Mouse (Mus musculus) liver, embryonic 14.5 days (tissue): ENCODE results near the gene Hoxa3. TPM values are rescaled to one million over a fixed set of nuclear protein-coding genes. Genes with fewer than 3 reads are reported as not detected.

Experiments
- ATAC-seq: fragments of 200-750 bp; cut with Nextera tagmentation; 2 replicates; pipeline ENCODE4 v1.8.0; 2017; ENCODE audit warnings: moderate number of reproducible peaks, mild to moderate bottlenecking, moderate library complexity; ENCODE audit not compliant: insufficient read depth
- DNase-seq, 3 experiments: peaks; one replicate each; pipeline ENCODE4 v3.0.0-alpha.2; 2012 to 2013; ENCODE audit warnings: low read depth in 3 of 3, low spot score in 3 of 3
- H3K27ac ChIP-seq: fragments of 300-500 bp; sonication (generic); 2 replicates; pipeline ENCODE4 v1.5.1; 2014; ENCODE audit warnings: moderate library complexity, mild to moderate bottlenecking, control low read depth, inconsistent platforms
- H3K27me3 ChIP-seq: fragments of 300-500 bp; sonication (generic); 2 replicates; pipeline ENCODE4 v1.6.1; 2014; ENCODE audit warnings: mild to moderate bottlenecking, low read length, moderate library complexity; ENCODE audit not compliant: control insufficient read depth, insufficient read depth
- H3K36me3 ChIP-seq: fragments of 300-500 bp; sonication (generic); replicated peaks from 2 replicates; pipeline ENCODE4 v1.6.1; 2014; ENCODE audit warnings: low read depth; ENCODE audit not compliant: control insufficient read depth, insufficient read depth
- H3K4me1 ChIP-seq, 2 experiments: fragments of 200-500 bp in 1 of 2; fragments of 300-500 bp in 1 of 2; sonication (generic) in 1 of 2; replicated peaks; 2 replicates each; pipeline ENCODE4 v1.6.1; 2012 to 2014; ENCODE audit warnings: antibody characterized with exemption in 1 of 2, inconsistent platforms in 1 of 2, low read length in 1 of 2; ENCODE audit not compliant: control insufficient read depth in 2 of 2, insufficient read depth in 2 of 2
- H3K4me2 ChIP-seq: fragments of 300-500 bp; sonication (generic); 2 replicates; pipeline ENCODE4 v1.6.1; 2014; ENCODE audit warnings: low read depth, mild to moderate bottlenecking, control low read depth, moderate library complexity
- H3K4me3 ChIP-seq, 2 experiments: fragments of 200-500 bp in 1 of 2; fragments of 300-500 bp in 1 of 2; sonication (generic) in 1 of 2; 2 replicates each; pipeline ENCODE4 v1.5.1; 2012 to 2014; ENCODE audit warnings: low read depth in 2 of 2, low read length in 2 of 2, mild to moderate bottlenecking in 2 of 2, control low read depth in 1 of 2, inconsistent platforms in 1 of 2, moderate library complexity in 1 of 2; ENCODE audit not compliant: insufficient read depth in 1 of 2
- H3K9ac ChIP-seq: fragments of 300-500 bp; sonication (generic); replicated peaks from 2 replicates; pipeline ENCODE4 v1.6.1; 2014; ENCODE audit warnings: mild to moderate bottlenecking, control low read depth, moderate library complexity
- H3K9me3 ChIP-seq: fragments of 300-500 bp; sonication (generic); 2 replicates; pipeline ENCODE4 v1.6.1; 2016; ENCODE audit warnings: low read length, mixed read lengths; ENCODE audit not compliant: control insufficient read depth
- CTCF ChIP-seq: IDR thresholded peaks from 2 replicates; pipeline ENCODE4 v1.5.1; 2016; ENCODE audit warnings: antibody characterized with exemption, low read depth, control low read depth
- EP300 ChIP-seq: IDR thresholded peaks from 2 replicates; pipeline ENCODE4 v1.6.1; 2016; ENCODE audit warnings: antibody characterized with exemption, low read depth
- WGBS: fragments of 180-500 bp; shearing (Covaris S2); extraction: QIAGEN DNeasy Blood & Tissue Kit; methylation state at CpG from one replicate; pipeline ENCODE4 v1.1.7; 2014; ENCODE audit not compliant: insufficient replicate concordance; 5-methylcytosine and 5-hydroxymethylcytosine counted together
- polyA plus RNA-seq, 2 experiments: library from polyadenylated mRNA; depleted of rRNA in 1 of 2; stranded (reverse) in 1 of 2; unstranded in 1 of 2; fragments of >200 nt; fragmentation: Nextera tagmentation in 1 of 2; extraction: Ambion mirVana in 1 of 2; gene quantifications; 2 replicates each; pipeline versions ENCODE4 v1.2.1 to v1.2.3; 2012 to 2014

Gene Hoxa3
- polyA plus RNA-seq, 2 experiments = 0.13 to 0.37 TPM

- 34% methylated on average over 4 of the region's 4 CpGs for WGBS
- DNase-seq = no peak
- Histone ChIP-seq H3K4me2 (no peak overlapping the region), H3K27ac (no peak overlapping the region), H3K27me3 (peaks cover 98% of the 10 kb centered on the region), H3K9ac (no peak overlapping the region), H3K4me1 (no peaks in the 10 kb centered on the region), H3K9me3 (no peaks in the 10 kb centered on the region), H3K36me3 (no peaks in the 10 kb centered on the region), H3K4me3 (no peak overlapping the region)
- no peak for TF ChIP-seq CTCF
- ATAC-seq = no peak
Observed at GRCm38 (mm10) chr6:52171331-52171730, 41.8 kb downstream of the Hoxa3 start.

GRCm38 (mm10) chr6:52170898-52171223, 42.3 kb downstream of the Hoxa3 start:
- Histone ChIP-seq H3K9ac (no peak overlapping the region), H3K27me3 (peaks cover 98% of the 10 kb centered on the region), H3K9me3 (no peaks in the 10 kb centered on the region), H3K4me2 (no peak overlapping the region), H3K4me3 (no peak overlapping the region), H3K4me1 (no peaks in the 10 kb centered on the region), H3K36me3 (no peaks in the 10 kb centered on the region), H3K27ac (no peak overlapping the region)
- no peak; the same call in 1 of the 2 replicates for ATAC-seq
- no peak for TF ChIP-seq EP300
- no peak for DNase-seq
- 3% methylated on average over 5 of the region's 5 CpGs for WGBS

GRCm38 (mm10) chr6:52170166-52170897, 42.8 kb downstream of the Hoxa3 start:
- Histone ChIP-seq H3K9ac (no peak overlapping the region), H3K4me1 (no peaks in the 10 kb centered on the region), H3K9me3 (no peaks in the 10 kb centered on the region), H3K27ac (no peak overlapping the region), H3K36me3 (no peaks in the 10 kb centered on the region), H3K4me2 (no peak overlapping the region), H3K27me3 (peaks cover 98% of the 10 kb centered on the region), H3K4me3 (no peak overlapping the region)
- WGBS = 10% methylated on average over 40 of the region's 40 CpGs
- no peak for TF ChIP-seq EP300
- no peak for TF ChIP-seq CTCF
- ATAC-seq (peak; percentile 55; the same call in 1 of the 2 replicates), DNase-seq (no peak)

GRCm38 (mm10) chr6:52169499-52170165, 43.5 kb downstream of the Hoxa3 start:
- no peak overlapping the region for H3K4me3 ChIP-seq
- ATAC-seq = no peak
- 34% methylated on average over 16 of the region's 16 CpGs for WGBS
- no peak for DNase-seq
- no peak overlapping the region for H3K27ac ChIP-seq
- no peaks in the 10 kb centered on the region for H3K4me1 ChIP-seq
- H3K27me3 ChIP-seq = peaks cover 98% of the 10 kb centered on the region
- no peaks in the 10 kb centered on the region for H3K36me3 ChIP-seq
- H3K4me2 ChIP-seq = no peak overlapping the region
- no peaks in the 10 kb centered on the region for H3K9me3 ChIP-seq
- no peak overlapping the region for H3K9ac ChIP-seq
- no peak for TF ChIP-seq EP300
- no peak for TF ChIP-seq CTCF

GRCm38 (mm10) chr6:52168191-52169055, 44.7 kb downstream of the Hoxa3 start:
- DNase-seq (no peak), ATAC-seq (no peak)
- Histone ChIP-seq H3K9me3 (no peaks in the 10 kb centered on the region), H3K9ac (no peak overlapping the region), H3K27me3 (peaks cover 98% of the 10 kb centered on the region), H3K4me1 (no peaks in the 10 kb centered on the region), H3K4me2 (no peak overlapping the region), H3K27ac (no peak overlapping the region), H3K4me3 (no peak overlapping the region), H3K36me3 (no peaks in the 10 kb centered on the region)
- TF ChIP-seq EP300 (no peak), CTCF (no peak)
- 13% methylated on average over 42 of the region's 42 CpGs for WGBS
